Mouse (Mus musculus) liver, postnatal 0 days (tissue): ENCODE results near the gene Cntfr.

Experiments used
- CTCF ChIP-seq: sonication (generic); IDR thresholded peaks from 2 replicates; pipeline ENCODE4 v1.5.1; 2016; ENCODE audit warnings: antibody characterized with exemption, low read depth
- EP300 ChIP-seq: IDR thresholded peaks from 2 replicates; pipeline ENCODE4 v1.6.1; 2016; ENCODE audit warnings: antibody characterized with exemption, low read depth, mild to moderate bottlenecking

GRCm38 (mm10) chr4:41710229-41710628 lies 13.3 kb upstream of the Cntfr start:
- TF ChIP-seq CTCF: peak; percentile 10; the same call in 1 of the 2 replicates
- no peak for TF ChIP-seq EP300
